Mouse (Mus musculus): ENCODE data around the gene 2300002M23Rik.

The 2300002M23Rik gene

GRCm38 (mm10) chr17:35567150-35567549 lies at the start of gene 2300002M23Rik:
Gene 2300002M23Rik, plus strand, starts transcription at chr17:35567450.
- no peak for ATAC-seq (ENCODE audit: low TSS enrichment)

GRCm38 (mm10) chr17:35517526-35517925 lies 49.7 kb upstream of the 2300002M23Rik start:
- no peak for ATAC-seq (ENCODE audit: low TSS enrichment)

- ATAC-seq (ENCODE audit: low TSS enrichment) = no peak
These were observed 42.9 kb upstream of the 2300002M23Rik start for GRCm38 (mm10) chr17:35524354-35524753.

GRCm38 (mm10) chr17:35526644-35527043 lies 40.6 kb upstream of the 2300002M23Rik start:
- peak; percentile 85 for ATAC-seq (ENCODE audit: low TSS enrichment)

GRCm38 (mm10) chr17:35532360-35532759 lies 34.9 kb upstream of the 2300002M23Rik start:
- ATAC-seq (ENCODE audit: low TSS enrichment) = no peak

- no peak for ATAC-seq (ENCODE audit: low TSS enrichment)
These were observed 34.3 kb upstream of the 2300002M23Rik start, which contains the start of gene Psors1c2 for GRCm38 (mm10) chr17:35532901-35533300. Gene Psors1c2, plus strand, starts transcription at chr17:35533201.

GRCm38 (mm10) chr17:35534343-35534742 lies 32.9 kb upstream of the 2300002M23Rik start:
- ATAC-seq (ENCODE audit: low TSS enrichment) = peak; percentile 78

GRCm38 (mm10) chr17:35537421-35537820 lies 29.8 kb upstream of the 2300002M23Rik start:
- ATAC-seq (ENCODE audit: low TSS enrichment) = peak; percentile 90

- ATAC-seq (ENCODE audit: low TSS enrichment) = no peak
These were observed 28.8 kb upstream of the 2300002M23Rik start for GRCm38 (mm10) chr17:35538476-35538875.

- ATAC-seq (ENCODE audit: low TSS enrichment) = no peak
These were observed 27.7 kb upstream of the 2300002M23Rik start for GRCm38 (mm10) chr17:35539540-35539939.

- ATAC-seq (ENCODE audit: low TSS enrichment) = peak; percentile 58
These were observed 24.4 kb upstream of the 2300002M23Rik start for GRCm38 (mm10) chr17:35542761-35543411.

GRCm38 (mm10) chr17:35543412-35543861 lies 23.8 kb upstream of the 2300002M23Rik start:
- peak; percentile 29; the same call in 1 of the 2 replicates for ATAC-seq (ENCODE audit: low TSS enrichment)

GRCm38 (mm10) chr17:35544001-35544400 lies 23.2 kb upstream of the 2300002M23Rik start:
- ATAC-seq (ENCODE audit: low TSS enrichment) = no peak

- ATAC-seq (ENCODE audit: low TSS enrichment) = no peak
These were observed 22.6 kb upstream of the 2300002M23Rik start for GRCm38 (mm10) chr17:35544680-35545079.

GRCm38 (mm10) chr17:35547465-35547864 lies 19.8 kb upstream of the 2300002M23Rik start:
- no peak for ATAC-seq (ENCODE audit: low TSS enrichment)

GRCm38 (mm10) chr17:35548636-35549035 lies 18.6 kb upstream of the 2300002M23Rik start:
- ATAC-seq (ENCODE audit: low TSS enrichment) = no peak

GRCm38 (mm10) chr17:35549437-35550142 lies 17.7 kb upstream of the 2300002M23Rik start:
- ATAC-seq (ENCODE audit: low TSS enrichment) = peak; percentile 72

- ATAC-seq (ENCODE audit: low TSS enrichment) = no peak
These were observed 17.1 kb upstream of the 2300002M23Rik start for GRCm38 (mm10) chr17:35550143-35550494.

GRCm38 (mm10) chr17:35550871-35551270 lies 16.4 kb upstream of the 2300002M23Rik start:
- no peak for ATAC-seq (ENCODE audit: low TSS enrichment)

- no peak for ATAC-seq (ENCODE audit: low TSS enrichment)
These were observed 15.3 kb upstream of the 2300002M23Rik start, which contains the start of gene Cdsn for GRCm38 (mm10) chr17:35551881-35552414. Gene Cdsn, plus strand, starts transcription at chr17:35552128.

- ATAC-seq (ENCODE audit: low TSS enrichment) = no peak
These were observed 12.9 kb upstream of the 2300002M23Rik start for GRCm38 (mm10) chr17:35554321-35554720.

GRCm38 (mm10) chr17:35554761-35555397 lies 12.4 kb upstream of the 2300002M23Rik start:
- no peak for ATAC-seq (ENCODE audit: low TSS enrichment)

All from frontal cortex, adult (tissue).